Mouse (Mus musculus): ENCODE measurements around the gene Napa. TPM values are rescaled to one million over a fixed set of nuclear protein-coding genes. Genes with fewer than 3 reads are reported as not detected.
A peak's percentile ranks its signal among the peaks of the same experiment; 100 is the strongest.

Gene Napa
- polyA plus RNA-seq, 1 experiment from 2014 or later, result 178 TPM

DNA sequence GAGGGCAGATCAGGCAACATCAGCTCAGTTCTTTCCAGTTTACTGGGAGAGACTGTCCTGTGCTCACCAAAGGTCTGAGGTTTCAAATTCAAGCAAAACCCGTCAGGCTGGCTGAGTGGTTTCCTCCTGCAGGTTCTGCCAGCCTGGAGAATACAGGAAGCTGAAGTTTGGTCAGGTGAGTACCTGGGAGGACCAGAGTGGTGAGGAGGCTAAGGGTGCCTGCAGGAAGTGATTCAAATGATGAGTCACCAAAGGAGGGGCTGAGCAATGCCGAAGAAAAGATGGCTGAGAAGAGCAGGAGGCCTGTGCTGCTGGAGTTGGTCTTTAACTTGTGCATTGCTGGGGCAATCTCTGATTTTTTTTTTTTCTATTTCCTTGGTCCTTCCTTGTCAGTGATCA is 41.1 kb upstream of the Napa start:
- WGBS, result 32% methylated on average over 2 of the region's 2 CpGs
- Histone ChIP-seq H3K27me3 (peaks cover 15% of the 10 kb centered on the region), H3K36me3 (no peaks in the 10 kb centered on the region), H3K9me3 (no peaks in the 10 kb centered on the region), H3K4me2 (no peak overlapping the region), H3K9ac (no peak overlapping the region), H3K27ac (0 out of 2 replicates have a peak overlapping the region, but pooled peaks have one; percentile 18), H3K4me3 (no peak overlapping the region), H3K4me1 (peaks cover 7% of the 10 kb centered on the region)
- ATAC-seq (ENCODE audit: borderline replicate concordance, extremely low read depth, low FRiP score, low TSS enrichment), result no peak

GRCm38 (mm10) chr7:16061219-16062098 is 36.8 kb upstream of the Napa start, which contains the start of gene Zfp541:
Gene Zfp541 (plus strand): TSS chr7:16061814.
- WGBS, result 41% methylated on average over 72 of the region's 80 CpGs
- H3K9me3 ChIP-seq, result no peaks in the 10 kb centered on the region
- H3K9ac ChIP-seq, result no peak within 1 kb of the TSS
- ATAC-seq (ENCODE audit: borderline replicate concordance, extremely low read depth, low FRiP score, low TSS enrichment), result peak; percentile 57; the same call in 1 of the 2 replicates
- 0 out of 2 replicates have a peak within 1 kb of the TSS, but pooled peaks have one; percentile 5 for H3K4me3 ChIP-seq
- H3K4me1 ChIP-seq, result no peaks in the 10 kb centered on the region
- peaks cover 23% of the 10 kb centered on the region for H3K27me3 ChIP-seq
- no peaks in the 10 kb centered on the region for H3K36me3 ChIP-seq
- H3K4me2 ChIP-seq, result peak within 1 kb of the TSS; percentile 23; the same call in 1 of the 2 replicates
- no peak within 1 kb of the TSS for H3K27ac ChIP-seq

- Histone ChIP-seq H3K9ac (no peak overlapping the region), H3K9me3 (no peaks in the 10 kb centered on the region), H3K4me3 (no peak overlapping the region), H3K36me3 (no peaks in the 10 kb centered on the region), H3K27me3 (peaks cover 23% of the 10 kb centered on the region), H3K4me1 (no peaks in the 10 kb centered on the region), H3K4me2 (no peak overlapping the region), H3K27ac (no peak overlapping the region)
- no peak for ATAC-seq (ENCODE audit: borderline replicate concordance, extremely low read depth, low FRiP score, low TSS enrichment)
- 67% methylated on average over 15 of the region's 15 CpGs for WGBS
Observed at GRCm38 (mm10) chr7:16062099-16062420, 36.2 kb upstream of the Napa start.

DNA sequence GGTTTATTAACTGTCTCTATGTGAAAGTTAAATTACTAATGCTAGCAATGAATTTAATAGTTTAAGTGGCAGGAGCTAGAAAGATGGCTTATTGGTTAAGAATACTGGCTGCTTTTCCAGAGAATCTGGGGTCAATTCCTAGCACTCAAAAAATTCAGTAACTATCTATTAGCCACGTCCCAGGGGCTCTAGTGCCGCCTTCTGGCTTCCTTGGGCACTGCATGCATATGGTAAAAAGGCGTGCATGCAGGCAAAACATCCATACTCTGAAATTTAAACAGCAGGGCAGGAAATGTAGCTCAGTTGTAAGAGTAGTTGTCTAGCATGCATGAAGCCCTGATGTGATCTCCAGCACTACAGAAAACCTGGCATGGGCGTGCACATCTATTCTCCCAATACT is 34.8 kb upstream of the Napa start:
- WGBS, result 25% methylated on average over 4 of the region's 4 CpGs
- no peaks in the 10 kb centered on the region for H3K4me1 ChIP-seq
- no peak overlapping the region for H3K4me3 ChIP-seq
- H3K27ac ChIP-seq, result no peak overlapping the region
- H3K27me3 ChIP-seq, result peaks cover 23% of the 10 kb centered on the region
- no peaks in the 10 kb centered on the region for H3K9me3 ChIP-seq
- ATAC-seq (ENCODE audit: borderline replicate concordance, extremely low read depth, low FRiP score, low TSS enrichment), result no peak
- H3K4me2 ChIP-seq, result no peak overlapping the region
- H3K9ac ChIP-seq, result no peak overlapping the region
- no peaks in the 10 kb centered on the region for H3K36me3 ChIP-seq

GRCm38 (mm10) chr7:16070846-16071245 is 27.4 kb upstream of the Napa start:
- no peak overlapping the region for H3K4me2 ChIP-seq
- ATAC-seq (ENCODE audit: borderline replicate concordance, extremely low read depth, low FRiP score, low TSS enrichment), result no peak
- no peaks in the 10 kb centered on the region for H3K27me3 ChIP-seq
- no peaks in the 10 kb centered on the region for H3K9me3 ChIP-seq
- H3K4me1 ChIP-seq, result no peaks in the 10 kb centered on the region
- H3K36me3 ChIP-seq, result no peaks in the 10 kb centered on the region
- H3K9ac ChIP-seq, result no peak overlapping the region
- H3K27ac ChIP-seq, result no peak overlapping the region
- H3K4me3 ChIP-seq, result no peak overlapping the region

- Histone ChIP-seq H3K27me3 (no peaks in the 10 kb centered on the region), H3K4me2 (no peak overlapping the region), H3K9ac (no peak overlapping the region), H3K27ac (no peak overlapping the region), H3K36me3 (no peaks in the 10 kb centered on the region), H3K4me3 (no peak overlapping the region), H3K9me3 (no peaks in the 10 kb centered on the region), H3K4me1 (no peaks in the 10 kb centered on the region)
- no peak for ATAC-seq (ENCODE audit: borderline replicate concordance, extremely low read depth, low FRiP score, low TSS enrichment)
- WGBS, result 67% methylated on average over 6 of the region's 6 CpGs
Observed at GRCm38 (mm10) chr7:16071906-16072305, 26.4 kb upstream of the Napa start.

DNA sequence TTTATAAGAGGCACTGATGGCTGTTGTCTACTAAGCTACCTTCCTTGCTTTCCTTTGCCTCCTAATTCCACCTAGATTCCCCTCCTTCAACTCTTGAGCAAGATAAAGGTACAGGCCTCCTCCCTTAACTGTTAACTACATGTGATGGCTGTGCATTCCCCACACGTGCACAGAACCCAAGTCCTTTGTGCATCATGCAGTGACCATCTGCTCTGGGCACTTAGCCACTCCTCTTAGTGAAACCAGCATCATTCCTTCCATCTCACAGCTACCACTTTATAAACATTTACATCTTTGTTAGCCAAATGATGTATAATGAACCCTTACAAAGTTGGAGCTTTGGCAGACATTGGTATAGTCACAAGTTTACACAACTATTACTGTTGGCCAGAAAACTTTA is 18.3 kb upstream of the Napa start:
- Histone ChIP-seq H3K4me1 (no peaks in the 10 kb centered on the region), H3K9me3 (no peaks in the 10 kb centered on the region), H3K27me3 (no peaks in the 10 kb centered on the region), H3K4me2 (no peak overlapping the region), H3K27ac (no peak overlapping the region), H3K9ac (no peak overlapping the region), H3K36me3 (no peaks in the 10 kb centered on the region), H3K4me3 (no peak overlapping the region)
- no peak for ATAC-seq (ENCODE audit: borderline replicate concordance, extremely low read depth, low FRiP score, low TSS enrichment)
- WGBS, result 59% methylated on average over 1 of the region's 1 CpGs

DNA sequence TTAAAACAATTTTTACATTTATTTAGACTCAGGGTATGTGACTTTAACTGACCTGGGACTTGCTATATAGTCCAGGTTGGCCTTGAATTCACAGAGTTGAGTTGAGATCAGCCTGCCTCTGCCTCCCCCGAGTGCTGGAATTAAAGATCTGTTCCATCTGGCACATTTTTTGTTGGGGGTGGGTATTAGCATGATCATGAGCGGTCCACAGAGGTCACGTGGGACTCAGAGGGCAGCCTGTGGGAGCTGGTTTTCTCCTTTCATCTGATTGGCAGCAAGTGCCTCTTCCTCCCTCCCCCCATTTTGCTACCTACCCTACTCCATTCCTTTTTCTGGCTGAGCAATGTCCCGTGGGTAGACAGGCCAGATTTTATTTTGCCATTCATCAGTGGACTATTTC is 17.7 kb upstream of the Napa start:
- ATAC-seq (ENCODE audit: borderline replicate concordance, extremely low read depth, low FRiP score, low TSS enrichment), result no peak
- Histone ChIP-seq H3K27me3 (no peaks in the 10 kb centered on the region), H3K4me3 (no peak overlapping the region), H3K4me1 (no peaks in the 10 kb centered on the region), H3K36me3 (no peaks in the 10 kb centered on the region), H3K27ac (no peak overlapping the region), H3K9me3 (no peaks in the 10 kb centered on the region), H3K4me2 (no peak overlapping the region), H3K9ac (no peak overlapping the region)
- WGBS, result 57% methylated on average over 4 of the region's 4 CpGs

DNA sequence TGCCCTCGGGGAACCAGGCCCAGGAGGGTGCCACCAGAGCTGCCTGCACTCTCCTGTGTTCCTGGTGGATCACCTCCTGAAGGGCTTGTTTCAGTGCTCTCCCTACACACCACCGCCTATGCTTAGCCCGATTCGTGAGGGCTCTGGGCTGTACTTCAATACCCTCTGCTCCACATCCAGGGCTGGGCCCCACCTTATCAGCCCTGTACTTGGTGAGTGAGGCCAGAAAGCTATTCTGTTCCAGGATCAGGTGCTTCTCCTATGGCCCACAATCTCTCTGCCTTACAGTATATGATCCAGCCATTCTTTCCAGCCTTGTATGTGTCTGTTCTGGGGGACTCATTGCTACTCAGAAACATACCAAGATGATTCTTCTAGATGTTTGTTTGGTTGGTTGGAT is 14.9 kb upstream of the Napa start:
- WGBS, result 59% methylated on average over 4 of the region's 4 CpGs

GRCm38 (mm10) chr7:16087587-16087986 is 10.7 kb upstream of the Napa start:
- Histone ChIP-seq H3K27ac (no peak overlapping the region), H3K4me2 (no peak overlapping the region), H3K36me3 (no peaks in the 10 kb centered on the region), H3K4me3 (no peak overlapping the region), H3K9me3 (no peaks in the 10 kb centered on the region), H3K9ac (no peak overlapping the region), H3K27me3 (no peaks in the 10 kb centered on the region), H3K4me1 (no peaks in the 10 kb centered on the region)
- 70% methylated on average over 2 of the region's 2 CpGs for WGBS
- no peak for ATAC-seq (ENCODE audit: borderline replicate concordance, extremely low read depth, low FRiP score, low TSS enrichment)

More for the DNA sequence above, 14.9 kb upstream of the Napa start:
- Histone ChIP-seq H3K9ac (no peak overlapping the region), H3K4me2 (no peak overlapping the region), H3K4me3 (no peak overlapping the region), H3K9me3 (no peaks in the 10 kb centered on the region), H3K36me3 (no peaks in the 10 kb centered on the region), H3K27me3 (no peaks in the 10 kb centered on the region), H3K27ac (no peak overlapping the region), H3K4me1 (no peaks in the 10 kb centered on the region)
- no peak for ATAC-seq (ENCODE audit: borderline replicate concordance, extremely low read depth, low FRiP score, low TSS enrichment)

DNA sequence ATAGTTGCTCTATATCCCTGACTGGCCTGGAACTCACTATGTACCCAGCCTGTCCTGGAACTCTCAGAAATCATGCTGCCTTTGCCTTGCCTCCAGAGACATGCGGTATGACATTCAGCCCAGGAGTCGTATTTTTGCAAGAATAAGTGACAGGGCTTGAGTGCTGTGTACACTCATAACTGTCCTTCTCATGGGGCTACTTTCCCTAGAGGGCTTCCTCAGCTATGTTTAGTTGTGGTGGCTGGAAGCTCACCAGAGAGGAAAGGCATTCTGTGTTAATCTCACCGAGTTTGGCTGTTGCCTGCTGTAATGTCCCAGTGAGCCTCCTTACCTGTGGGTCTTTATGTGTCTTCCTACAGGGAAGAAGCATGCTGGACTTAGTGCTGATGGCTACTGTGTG is 3.7 kb upstream of the Napa start:
- no peaks in the 10 kb centered on the region for H3K9me3 ChIP-seq
- no peak overlapping the region for H3K9ac ChIP-seq
- 64% methylated on average over 3 of the region's 3 CpGs for WGBS
- ATAC-seq (ENCODE audit: borderline replicate concordance, extremely low read depth, low FRiP score, low TSS enrichment), result no peak
- no peak overlapping the region for H3K27ac ChIP-seq
- no peak overlapping the region for H3K4me2 ChIP-seq
- H3K4me1 ChIP-seq, result peaks cover 10% of the 10 kb centered on the region
- H3K27me3 ChIP-seq, result no peaks in the 10 kb centered on the region
- no peak overlapping the region for H3K4me3 ChIP-seq
- H3K36me3 ChIP-seq, result no peaks in the 10 kb centered on the region

- peak overlapping the region; percentile 99 for H3K9ac ChIP-seq
- ATAC-seq (ENCODE audit: borderline replicate concordance, extremely low read depth, low FRiP score, low TSS enrichment), result no peak
- no peak overlapping the region for H3K27ac ChIP-seq
- WGBS, result 74% methylated on average over 4 of the region's 4 CpGs
- peaks cover 17% of the 10 kb centered on the region for H3K4me1 ChIP-seq
- H3K9me3 ChIP-seq, result no peaks in the 10 kb centered on the region
- H3K27me3 ChIP-seq, result no peaks in the 10 kb centered on the region
- peak overlapping the region; percentile 88 for H3K4me2 ChIP-seq
- peaks cover 8% of the 10 kb centered on the region; the same call in 1 of the 2 replicates for H3K36me3 ChIP-seq
- H3K4me3 ChIP-seq, result peak overlapping the region; percentile 97
Observed at GRCm38 (mm10) chr7:16099901-16100300, 1.6 kb downstream of the Napa start.
